Mouse (Mus musculus): Measurements from ENCODE around the gene Rnf13.
"Not testable (repeated sequence)": the region's sequence is repeated elsewhere in the genome, so short reads cannot be mapped to it uniquely, and the experiment has no call there.

Gene Rnf13

GRCm38 (mm10) chr3:57735511-57736370 is at the start of gene Rnf13:
Gene Rnf13, plus strand, starts transcription at chr3:57736062.
- in situ Hi-C loops (cut with MboI), result no loop called here

GRCm38 (mm10) chr3:57691772-57692171 is 44.1 kb upstream of the Rnf13 start:
- in situ Hi-C loops (cut with MboI), result no loop called here

GRCm38 (mm10) chr3:57692719-57693118 is 43.1 kb upstream of the Rnf13 start, which contains the start of gene Ankub1:
Gene Ankub1, minus strand, starts transcription at chr3:57692799.
- in situ Hi-C loops (cut with MboI), result no loop called here

- in situ Hi-C loops (cut with MboI), result no loop called here
Observed at GRCm38 (mm10) chr3:57696249-57696648, 39.6 kb upstream of the Rnf13 start.

- in situ Hi-C loops (cut with MboI), result no loop called here
Observed at GRCm38 (mm10) chr3:57696779-57697178, 39.1 kb upstream of the Rnf13 start.

GRCm38 (mm10) chr3:57714151-57714550 is 21.7 kb upstream of the Rnf13 start:
- in situ Hi-C loops (cut with MboI), result no loop called here

- in situ Hi-C loops (cut with MboI), result no loop called here
Observed at GRCm38 (mm10) chr3:57732206-57732915, 3.5 kb upstream of the Rnf13 start.

GRCm38 (mm10) chr3:57736419-57737095 is 695 bp downstream of the Rnf13 start:
- in situ Hi-C loops (cut with MboI), result no loop called here

- in situ Hi-C loops (cut with MboI), result no loop called here
Observed at GRCm38 (mm10) chr3:57739830-57740229, 4.0 kb downstream of the Rnf13 start.

- in situ Hi-C loops (cut with MboI), result no loop called here
Observed at GRCm38 (mm10) chr3:57748576-57749267, 12.9 kb downstream of the Rnf13 start.

- in situ Hi-C loops (cut with MboI), result no loop called here
Observed at GRCm38 (mm10) chr3:57776915-57777314, 41.1 kb downstream of the Rnf13 start.

- in situ Hi-C loops (cut with MboI), result no loop called here
Observed at GRCm38 (mm10) chr3:57788472-57788871, 52.6 kb downstream of the Rnf13 start.

- in situ Hi-C loops (cut with MboI), result no loop called here
Observed at GRCm38 (mm10) chr3:57789005-57789962, 53.4 kb downstream of the Rnf13 start.

GRCm38 (mm10) chr3:57791104-57791503 is 55.2 kb downstream of the Rnf13 start:
- in situ Hi-C loops (cut with MboI), result no loop called here

- in situ Hi-C loops (cut with MboI), result not testable (repeated sequence)
Observed at GRCm38 (mm10) chr3:57795071-57795470, 59.2 kb downstream of the Rnf13 start.

GRCm38 (mm10) chr3:57815447-57815846 is 79.6 kb downstream of the Rnf13 start:
- in situ Hi-C loops (cut with MboI), result no loop called here

GRCm38 (mm10) chr3:57825866-57826265 is 90.0 kb downstream of the Rnf13 start:
- in situ Hi-C loops (cut with MboI), result loop anchor here (25.0 kb wide), 4 partner anchors 164 to 961 kb away; partner anchors contain the start of gene Commd2

GRCm38 (mm10) chr3:57833585-57833984 is 97.7 kb downstream of the Rnf13 start:
- in situ Hi-C loops (cut with MboI), result loop anchor here (25.0 kb wide), 4 partner anchors 171 to 954 kb away; partner anchors contain the start of gene Commd2

GRCm38 (mm10) chr3:57836911-57837310 is 101.0 kb downstream of the Rnf13 start:
- in situ Hi-C loops (cut with MboI), result loop anchor here (25.0 kb wide), 4 partner anchors 175 to 950 kb away; partner anchors contain the start of gene Commd2

GRCm38 (mm10) chr3:57843775-57844174 is 107.9 kb downstream of the Rnf13 start:
- in situ Hi-C loops (cut with MboI), result loop anchor here (25.0 kb wide), 4 partner anchors 181 to 944 kb away; partner anchors contain the start of gene Commd2

Data from mature B cell (primary cell).